Mouse (Mus musculus) lung, postnatal 4 days (tissue): ENCODE measurements around the gene Txn2.
A peak's percentile ranks its signal among the peaks of the same experiment; 100 is the strongest.

ENCODE experiments used
- DNase-seq, 2 experiments: peaks; one replicate each; pipeline ENCODE4 v3.0.0; 2021

Gene Txn2

DNA sequence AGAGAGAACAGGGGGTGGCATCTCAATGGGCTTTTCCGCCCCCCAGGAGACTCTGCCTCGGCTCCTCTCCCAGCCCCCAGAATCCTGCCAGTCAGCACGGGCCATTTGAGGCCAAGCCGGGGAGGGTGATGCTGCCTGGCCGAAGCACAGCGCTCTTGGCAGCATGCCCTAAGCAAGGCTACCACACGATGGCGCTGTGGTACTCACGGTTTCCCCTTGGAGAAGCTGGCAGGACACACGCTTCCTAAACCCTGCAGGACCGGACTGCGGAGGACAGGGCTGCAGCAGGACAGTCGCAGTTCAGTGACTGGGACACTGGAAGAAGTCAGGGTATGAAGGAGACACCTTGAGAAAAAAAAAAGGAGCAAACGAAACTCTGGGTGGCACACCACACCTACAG is 5.0 kb upstream of the Txn2 start:
- peak; percentile 95 to 98 for DNase-seq

DNA sequence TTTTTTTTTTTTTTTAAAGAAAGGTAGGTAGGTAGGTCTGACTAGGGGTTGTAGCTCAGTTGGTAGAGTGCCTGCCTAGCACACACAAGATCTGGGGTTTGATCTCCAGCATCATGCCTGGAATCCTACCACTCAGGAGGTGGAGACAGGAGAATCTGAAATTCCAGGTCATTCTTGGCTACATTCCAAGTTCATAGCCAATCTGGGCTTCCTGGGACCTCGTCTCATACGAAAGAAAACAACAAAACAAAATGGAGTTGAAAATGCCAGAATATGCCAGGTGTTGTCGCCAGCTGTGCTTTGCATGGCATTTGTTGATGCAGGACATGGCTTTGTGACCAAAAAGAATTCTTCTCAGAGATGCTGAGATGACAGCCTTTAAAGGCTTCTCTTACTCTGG is 4.4 kb upstream of the Txn2 start:
- no peak for DNase-seq

DNA sequence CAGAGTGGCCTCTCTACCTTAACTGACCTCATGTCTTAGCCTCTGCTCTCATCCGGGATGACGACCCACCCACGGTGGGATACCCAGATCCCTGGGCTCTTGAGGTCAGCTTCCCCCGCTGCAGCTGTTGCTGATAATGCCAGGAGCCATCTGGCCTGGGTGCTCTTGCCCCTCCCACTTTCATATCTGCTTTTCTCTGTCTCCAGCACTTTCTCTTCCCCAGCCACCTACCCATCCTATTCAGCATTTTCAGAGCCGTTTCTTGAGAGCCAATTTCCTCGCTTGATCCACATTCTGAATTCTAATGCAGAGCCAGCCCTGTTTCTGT is 2.8 kb upstream of the Txn2 start:
- no peak for DNase-seq

DNA sequence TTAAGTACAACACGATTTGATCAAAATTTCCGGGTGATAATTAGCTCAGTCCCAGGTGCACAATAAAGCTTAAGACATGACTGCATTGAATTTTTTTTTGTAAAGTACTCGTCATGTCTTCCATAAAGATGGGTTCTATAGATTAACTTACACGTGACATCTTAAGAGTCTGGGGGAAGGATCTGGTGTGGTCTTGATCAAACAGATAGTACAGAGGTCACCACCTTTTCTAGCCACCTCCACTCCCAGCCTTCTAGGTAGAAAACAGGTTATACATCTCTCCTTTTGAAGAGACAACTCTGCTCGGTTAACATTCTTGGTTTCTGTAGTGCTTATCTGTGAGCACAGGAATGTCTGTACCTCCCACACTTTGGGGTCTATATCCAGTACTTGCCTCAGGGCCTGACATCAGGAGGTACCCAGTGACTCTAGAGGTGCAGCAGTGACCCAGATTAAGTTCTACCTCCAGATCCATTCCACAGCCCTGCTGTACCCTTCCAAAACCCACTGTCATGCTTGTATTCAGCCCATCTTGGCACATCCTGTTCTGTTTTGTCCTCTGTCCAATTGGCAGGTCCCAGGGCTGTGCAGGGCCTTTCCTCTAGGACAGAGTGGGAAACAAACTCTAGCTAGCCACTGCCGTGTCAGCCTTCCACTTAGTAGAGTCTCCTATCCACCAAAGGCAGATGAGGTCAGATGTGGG is 2.3 kb upstream of the Txn2 start:
- no peak for DNase-seq

DNA sequence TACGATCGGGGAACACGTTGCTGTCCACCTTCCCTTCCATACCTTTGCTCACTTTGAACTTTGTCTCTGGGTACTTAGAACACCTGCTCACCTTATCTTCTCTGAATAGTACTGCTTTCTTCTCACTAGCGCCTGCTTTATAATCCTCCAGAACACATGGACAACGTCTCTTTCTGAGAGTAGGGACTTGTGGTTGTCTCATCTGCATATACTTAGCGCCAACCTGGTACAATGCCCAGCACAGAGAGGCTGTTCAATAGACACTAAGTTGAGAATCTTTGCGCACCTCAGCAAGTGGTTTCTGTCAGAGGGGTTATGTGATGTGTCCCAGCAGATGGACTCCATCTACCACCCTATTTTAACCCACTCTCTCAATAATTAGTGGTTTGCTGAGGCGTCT is 998 bp upstream of the Txn2 start:
- DNase-seq, result no peak

DNA sequence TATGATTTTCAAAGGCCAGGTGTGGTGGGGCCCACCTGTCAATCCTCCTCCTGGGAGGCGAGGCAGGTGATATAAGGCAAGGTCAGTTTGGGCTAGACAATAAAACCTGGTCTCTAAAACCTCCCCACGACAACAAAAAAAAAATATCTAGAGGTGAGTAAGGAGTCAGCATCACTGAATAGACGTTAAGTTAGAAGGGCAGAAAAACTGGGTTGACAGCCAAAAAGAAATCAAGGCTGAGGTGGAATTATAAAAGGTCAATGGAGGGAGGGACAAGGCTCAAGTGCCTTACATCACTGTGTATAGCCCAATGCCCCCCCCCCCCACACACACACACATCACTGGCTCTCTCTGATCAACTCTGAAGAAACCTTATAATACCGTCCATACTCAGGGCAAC is 715 bp downstream of the Txn2 start:
- no peak for DNase-seq

DNA sequence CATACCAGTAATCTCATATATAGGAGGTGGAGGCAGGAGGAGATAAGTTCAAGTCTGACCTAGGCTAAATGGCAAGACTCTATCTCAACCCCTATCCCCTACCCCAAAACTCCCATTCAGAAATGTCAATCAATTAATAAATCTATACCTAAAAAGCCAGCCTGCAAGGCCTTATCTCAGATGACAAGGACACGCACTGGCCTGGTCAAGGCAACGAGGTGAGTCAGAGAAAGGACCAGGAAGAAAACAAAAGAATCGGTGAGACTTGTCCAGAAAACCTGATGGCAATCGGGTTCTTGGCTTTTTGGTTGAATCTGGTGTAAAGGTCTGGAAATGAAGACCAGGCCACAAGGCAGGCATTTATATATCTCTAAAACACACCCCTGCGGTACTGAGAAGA is 1.9 kb downstream of the Txn2 start:
- no peak for DNase-seq

DNA sequence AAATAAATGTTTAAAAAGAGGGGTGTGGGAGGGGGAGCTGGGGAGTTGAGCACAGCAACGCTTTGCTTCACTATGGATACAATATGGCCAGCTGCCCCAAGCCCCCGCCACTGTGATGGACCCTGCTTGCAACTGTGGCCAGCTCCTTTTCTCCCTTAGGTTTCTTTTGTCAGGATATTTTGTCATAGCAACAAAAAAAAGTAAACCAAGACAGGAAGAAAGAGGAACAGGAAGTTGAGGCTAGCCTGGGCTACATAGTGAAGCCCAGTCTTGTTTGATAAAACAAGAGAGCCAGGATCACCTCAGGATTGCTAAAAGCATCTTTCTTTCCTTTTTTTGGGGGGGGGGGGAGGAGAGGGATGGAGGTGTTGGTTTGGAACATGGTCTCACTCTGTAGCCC is 3.6 kb downstream of the Txn2 start:
- no peak for DNase-seq

DNA sequence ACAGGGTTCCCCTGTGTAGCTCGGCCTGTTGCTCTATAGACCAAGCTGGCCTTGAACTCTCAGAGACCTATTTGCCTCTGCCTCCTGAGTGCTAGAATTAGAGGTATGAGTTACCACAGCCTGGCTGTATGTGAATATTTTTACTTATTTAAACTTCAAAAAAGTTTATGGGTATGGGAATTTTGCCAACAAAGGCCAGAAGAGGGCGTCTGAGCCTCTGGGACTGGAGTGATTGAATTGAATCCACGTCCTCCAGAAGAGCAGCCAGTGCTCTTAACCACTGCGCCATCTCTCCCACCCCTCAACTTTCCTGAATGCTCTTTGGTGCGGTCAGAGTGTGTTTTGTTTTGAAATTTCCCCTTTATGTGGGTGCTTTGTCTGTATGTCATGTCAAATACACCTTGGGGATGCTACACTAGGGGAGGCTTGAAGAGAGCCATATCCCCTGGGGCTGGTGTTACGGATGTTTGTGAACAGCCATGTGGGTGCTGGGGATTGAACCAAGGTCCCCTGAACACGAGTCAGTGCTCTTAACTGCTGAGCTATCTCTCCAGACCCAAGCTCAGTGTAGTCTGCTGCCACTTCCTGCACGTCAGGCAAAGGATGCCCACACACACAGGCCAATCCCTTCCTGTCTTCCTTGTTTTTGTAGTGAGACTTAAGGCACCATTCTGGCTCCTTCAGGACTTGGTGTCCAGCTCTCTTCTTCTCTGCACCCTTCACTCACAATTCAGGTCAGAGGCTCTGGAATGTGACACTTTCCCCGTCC is 5.4 kb downstream of the Txn2 start:
- DNase-seq, result no peak

DNA sequence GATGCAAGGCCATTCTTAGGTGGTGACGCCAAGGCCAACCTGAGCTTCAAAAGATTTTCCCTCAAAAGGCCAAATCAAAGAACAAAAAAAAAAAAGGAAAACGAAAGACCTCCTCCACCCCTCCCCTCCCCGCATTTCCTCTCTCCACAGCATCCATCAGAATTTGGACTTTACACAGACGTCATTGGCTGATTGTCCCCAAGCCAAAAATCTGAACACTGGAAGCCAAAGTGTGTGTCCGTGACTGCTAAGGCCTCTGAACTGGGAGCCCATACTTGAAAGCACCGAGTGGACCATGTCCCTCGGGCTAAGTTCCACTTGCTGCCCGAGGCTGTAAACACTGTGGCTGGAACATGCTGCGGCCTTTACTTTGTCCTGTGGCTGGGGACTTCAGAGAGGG is 6.1 kb downstream of the Txn2 start:
- DNase-seq, result no peak

DNA sequence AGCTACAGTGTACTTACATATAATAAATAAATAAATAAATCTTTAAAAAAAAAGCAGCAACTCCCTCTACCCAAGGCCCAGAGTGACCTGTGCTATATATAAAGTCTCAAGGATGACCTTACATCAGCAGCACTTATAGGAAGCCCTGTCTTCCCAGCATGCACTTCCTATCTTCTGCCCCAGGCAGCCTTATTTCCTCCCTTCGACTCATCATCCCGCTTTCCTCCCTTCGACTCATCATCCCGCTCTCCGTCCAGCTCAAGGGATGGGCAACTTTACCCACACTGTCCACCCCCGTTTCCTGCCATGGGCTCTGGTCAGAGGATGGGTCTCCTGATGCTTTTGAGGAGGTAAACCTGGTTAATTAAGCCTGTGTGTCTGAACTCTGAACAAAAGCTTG is 7.2 kb downstream of the Txn2 start:
- no peak for DNase-seq

DNA sequence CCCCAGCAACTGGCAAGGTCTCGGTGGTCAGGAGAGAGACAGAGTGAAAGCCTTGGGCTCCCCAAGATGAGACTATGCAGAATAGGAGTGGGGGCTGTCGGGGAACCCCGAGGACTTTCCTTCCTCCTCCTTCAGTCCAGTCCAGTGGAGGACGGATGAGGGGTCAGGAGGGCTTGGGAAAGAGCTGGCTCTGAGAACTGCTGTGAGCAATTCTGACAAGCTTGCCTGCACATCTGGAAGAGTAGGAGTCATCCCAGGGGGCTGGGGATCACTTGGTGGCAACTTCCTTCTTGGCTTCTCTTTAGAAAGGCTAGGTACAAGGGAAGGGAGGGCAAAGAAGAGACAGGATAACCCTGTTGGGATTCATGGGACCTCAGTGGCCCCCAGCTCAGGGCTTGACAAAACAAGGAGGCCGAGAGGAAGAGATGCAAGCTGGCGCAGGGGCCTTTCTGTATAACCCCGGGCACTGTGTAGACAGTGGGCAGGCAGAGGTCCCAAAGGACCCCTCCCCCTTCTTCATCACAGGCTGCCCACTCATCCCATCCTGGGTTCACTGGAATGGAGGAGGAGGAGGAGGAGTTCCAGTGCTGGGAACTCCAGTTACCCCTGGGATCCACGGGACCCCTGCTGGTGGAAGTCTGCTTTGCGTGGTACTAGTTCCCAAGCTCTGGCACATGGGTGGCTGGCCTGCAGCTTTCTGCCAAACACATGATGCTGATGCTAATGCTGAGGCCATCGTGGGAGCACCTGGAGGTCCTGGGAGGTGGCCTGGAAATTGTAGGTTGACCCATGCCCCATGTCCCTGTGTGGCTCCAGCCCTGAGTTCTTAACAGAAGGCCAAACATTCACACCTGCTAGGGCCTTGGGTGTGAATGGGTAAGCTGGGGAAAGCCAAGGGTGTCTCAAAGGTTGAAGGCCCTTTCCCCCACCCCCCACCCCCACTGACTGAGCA is 8.0 kb downstream of the Txn2 start:
- DNase-seq, result peak; percentile 44 to 57

DNA sequence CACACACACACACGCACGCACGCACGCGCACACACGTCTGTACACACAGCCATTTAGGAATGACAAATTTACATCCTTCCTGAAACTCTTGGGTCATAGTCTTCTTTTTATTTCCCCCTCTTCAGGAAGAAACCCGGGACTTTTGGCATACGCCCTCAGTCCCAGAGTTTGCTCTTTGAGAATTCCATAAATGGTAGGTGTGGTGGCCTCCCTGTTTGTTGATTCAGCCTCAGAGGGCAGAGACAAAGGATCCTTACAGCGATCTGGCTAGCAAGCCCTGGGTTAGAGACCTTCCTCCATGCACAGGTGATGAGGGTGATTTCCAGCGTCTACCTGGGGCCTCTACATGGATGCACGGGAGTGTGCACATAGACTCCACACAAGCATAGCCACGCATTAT is 9.4 kb downstream of the Txn2 start:
- DNase-seq, result peak in 1 of 2 experiments; percentile 9

DNA sequence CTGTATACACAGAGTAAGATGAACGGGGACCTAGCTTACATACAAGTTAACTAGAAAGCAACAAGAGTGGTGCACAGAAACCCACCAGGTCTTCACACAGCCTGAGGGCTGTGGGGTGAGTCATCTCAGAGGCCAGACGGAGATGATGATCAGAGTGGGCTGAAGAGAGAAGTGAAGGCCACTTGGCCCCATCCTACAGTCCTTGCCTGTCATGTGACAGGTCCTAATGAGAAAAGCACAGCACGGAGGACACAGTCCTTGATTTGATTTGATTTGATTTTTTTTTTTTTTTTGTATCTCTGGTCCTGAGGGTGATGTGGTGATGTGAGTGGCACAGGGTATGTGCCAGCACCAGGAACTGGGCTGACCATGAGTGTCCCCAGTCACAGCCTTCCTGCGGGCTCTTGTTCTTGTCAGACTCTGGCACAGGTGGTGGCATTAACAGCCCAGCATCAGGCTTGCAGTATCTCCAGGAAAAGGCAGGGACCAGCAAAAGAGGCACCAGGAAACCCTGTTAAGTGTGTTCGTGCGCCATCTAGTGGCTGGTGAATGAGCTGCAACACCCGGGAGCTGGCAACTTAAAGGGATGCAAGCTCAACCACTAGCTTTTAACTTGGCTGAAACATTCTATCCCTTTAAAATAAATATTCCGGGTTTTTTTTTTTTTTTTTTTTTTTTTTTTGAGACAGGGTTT is 11.8 kb downstream of the Txn2 start:
- peak; percentile 91 to 95 for DNase-seq

DNA sequence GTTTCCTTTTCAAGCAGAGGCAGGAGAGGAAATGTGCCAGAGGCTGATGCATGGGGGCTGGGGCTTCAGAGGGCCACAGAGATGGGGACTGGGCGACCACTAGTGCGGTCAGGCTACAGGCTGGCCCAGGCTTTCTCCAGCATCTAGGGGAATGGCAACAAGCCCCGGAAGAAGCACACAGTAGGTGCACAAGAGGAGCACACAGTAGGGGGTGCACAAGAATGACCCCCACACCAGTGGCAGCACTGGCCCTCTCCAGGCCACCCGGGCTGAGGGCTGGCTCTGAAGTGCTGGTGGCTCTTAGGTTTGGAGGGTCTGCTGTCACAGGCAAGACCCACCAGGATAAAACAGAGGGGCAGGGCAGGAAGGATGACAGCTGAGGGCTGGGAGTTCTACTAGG is 13.5 kb downstream of the Txn2 start:
- no peak for DNase-seq

DNA sequence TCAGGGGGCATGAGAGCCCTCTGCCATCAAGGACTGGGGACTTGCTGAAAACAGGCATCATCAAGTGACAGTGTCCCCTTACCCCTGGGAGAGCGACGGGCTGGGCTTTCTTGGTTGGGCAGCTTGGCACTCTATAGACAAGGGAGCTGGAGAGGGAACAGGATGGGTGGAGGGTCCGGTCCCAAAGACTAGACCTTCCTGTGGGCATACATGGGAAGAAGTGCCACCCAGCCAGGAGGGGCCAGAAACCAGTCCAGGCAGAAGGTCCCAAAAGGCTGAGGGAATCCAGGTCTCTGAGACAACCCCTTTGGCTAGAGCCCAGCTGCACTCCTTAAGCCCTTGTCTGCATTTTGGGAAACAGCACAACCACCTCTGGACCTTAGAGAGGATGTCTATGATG is 14.3 kb downstream of the Txn2 start:
- DNase-seq, result peak; percentile 41 to 56

DNA sequence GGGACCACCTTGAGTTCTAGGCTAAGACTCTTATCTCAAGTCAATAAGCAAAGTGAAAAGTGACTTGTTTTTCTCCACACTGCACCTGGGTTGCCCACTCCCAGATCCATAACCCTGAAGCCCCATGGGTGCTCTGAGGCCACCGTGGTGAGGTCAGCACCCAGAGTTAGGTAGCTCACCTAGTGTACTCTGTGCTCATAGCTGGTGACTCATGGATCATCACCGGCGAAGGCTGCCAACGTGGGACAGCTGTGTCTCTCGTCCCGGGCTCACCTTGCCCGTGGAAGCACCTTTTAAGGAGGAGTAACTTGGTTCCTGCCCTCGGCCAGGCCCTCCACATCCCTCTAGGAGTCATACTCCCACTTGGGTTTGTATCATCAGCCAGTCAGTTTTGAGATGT is 15.8 kb downstream of the Txn2 start:
- DNase-seq, result no peak

DNA sequence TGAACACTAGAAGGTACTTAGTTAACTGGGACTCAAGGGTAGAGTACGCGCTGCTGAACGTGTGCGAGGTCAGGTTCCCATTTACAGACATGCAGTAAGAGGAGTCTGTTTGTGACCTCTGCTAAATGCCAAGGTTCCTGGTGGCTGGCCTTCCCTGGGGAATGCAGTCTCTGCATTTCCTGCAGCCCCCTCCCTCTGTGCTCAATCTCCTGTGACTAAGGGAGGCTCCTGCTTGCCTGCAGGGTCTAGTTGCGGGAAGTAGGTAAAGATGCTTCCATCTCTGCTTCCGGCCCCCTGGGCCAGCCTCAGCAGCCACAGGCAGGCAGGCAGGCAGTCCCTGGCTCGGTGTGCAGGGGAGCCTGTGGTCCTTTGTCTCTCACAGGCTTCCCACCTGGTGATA is 16.2 kb downstream of the Txn2 start:
- no peak for DNase-seq

DNA sequence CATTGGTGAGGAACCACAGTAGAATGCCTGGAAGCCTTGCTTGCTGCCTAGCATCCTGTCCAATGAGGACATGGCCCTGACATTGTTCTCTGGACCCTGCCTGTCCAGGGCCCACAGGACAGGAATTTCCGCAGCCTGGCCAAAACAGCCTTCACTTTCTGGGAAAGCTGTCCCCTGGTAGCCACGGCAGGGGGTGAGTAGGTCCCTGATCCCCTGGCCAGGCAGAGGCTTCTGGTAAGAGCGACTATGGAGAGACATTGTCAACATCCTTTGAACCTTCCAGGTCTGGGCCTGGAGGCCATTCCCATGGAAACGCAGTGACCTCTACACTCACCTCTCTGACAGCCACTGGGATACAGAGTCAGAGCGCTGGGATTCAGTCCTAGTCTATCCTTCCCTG is 16.8 kb downstream of the Txn2 start:
- DNase-seq, result no peak

DNA sequence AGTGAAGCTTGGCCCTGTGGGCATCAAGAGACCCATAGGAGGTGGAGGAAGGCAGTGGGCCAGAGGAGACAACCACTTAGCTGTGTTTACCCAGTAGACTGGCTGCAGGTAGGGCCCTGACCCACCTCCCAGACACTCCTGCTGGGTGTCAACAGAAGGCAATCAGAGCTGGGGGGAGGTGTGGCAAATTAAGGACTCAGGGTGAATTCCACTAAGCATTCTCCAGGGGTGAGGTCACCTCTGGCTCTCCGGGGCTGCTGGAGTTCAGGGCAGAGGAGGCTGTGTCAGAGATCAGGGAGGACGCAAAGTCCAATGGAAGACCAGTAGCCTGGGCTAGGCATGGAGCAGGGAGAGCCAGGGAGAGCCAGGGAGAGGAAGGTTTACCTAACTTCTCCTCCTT is 17.7 kb downstream of the Txn2 start:
- peak; percentile 75 to 88 for DNase-seq

DNA sequence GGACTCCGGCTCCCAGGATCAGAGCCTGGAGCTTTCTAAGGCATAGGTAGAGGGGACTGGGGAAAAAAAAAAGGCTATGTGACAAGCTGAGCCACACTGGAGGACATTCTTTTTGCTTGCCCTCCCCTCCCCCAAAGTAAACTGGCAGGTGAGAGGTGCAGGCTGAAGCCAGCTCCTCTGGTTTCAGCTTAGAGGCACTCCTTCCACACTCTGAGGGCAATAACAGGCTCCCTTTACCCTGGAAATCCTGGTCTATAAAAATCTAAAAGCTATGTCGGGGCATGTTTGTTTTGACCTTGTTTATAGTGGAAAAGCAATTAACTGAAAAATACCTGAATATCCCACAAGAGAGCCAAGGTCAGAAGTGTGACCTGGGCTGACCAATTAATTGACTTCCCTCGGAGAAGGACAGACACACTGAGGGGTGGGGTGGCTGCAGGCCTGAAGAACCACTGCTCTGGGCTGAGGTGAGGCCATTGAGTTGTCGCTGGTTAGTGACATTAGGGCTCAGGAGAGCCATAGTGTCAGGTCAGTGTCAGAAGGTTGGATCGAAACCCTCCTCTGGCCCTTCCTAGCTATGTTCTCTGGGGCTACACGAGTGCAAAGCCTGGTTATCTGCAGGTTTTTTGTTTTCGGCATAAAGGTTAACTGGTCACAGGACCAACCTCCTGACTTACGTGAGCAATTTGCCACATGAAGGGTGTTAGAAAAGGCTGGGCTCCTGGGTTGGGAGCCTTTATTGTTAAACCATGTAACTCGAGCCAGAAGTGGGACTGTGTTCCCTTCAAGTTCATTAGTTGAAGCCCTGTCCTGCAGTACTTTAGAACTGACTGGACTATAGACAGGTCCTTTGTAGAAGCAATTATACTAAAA is 20.9 kb downstream of the Txn2 start:
- DNase-seq, result peak; percentile 59 to 75

DNA sequence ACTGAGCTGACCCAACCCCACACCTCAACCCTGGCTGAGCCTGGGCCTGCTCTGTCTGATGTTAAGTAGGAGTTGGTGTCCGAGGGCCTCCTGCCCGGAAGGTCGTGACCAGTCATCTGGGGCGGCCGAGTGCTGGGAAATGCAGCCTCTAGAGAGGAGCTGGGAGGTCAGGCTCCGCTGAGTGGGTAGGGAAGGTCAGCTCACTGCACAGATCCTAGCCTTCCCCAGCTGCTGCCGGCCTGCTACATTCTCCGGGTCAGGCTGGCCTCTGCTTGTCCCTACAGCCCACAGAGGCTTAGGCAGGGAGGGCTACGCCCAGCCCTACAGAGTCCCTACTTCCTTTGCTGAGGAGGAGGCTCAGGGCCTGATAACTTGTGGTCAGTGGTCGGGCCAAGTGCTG is 22.3 kb downstream of the Txn2 start:
- DNase-seq, result no peak
